ENCODE assay signal across 9 mouse cellular contexts in genomic region chr11:106918901-106919300, GRCm38 (mm10). TPM values are rescaled to one million over a fixed set of nuclear protein-coding genes. Genes with fewer than 3 reads are reported as not detected.
DNase-seq lines count a peak whose midpoint lies in the region; ATAC-seq and TF ChIP-seq lines count a peak whose summit lies in the region.
"Had no signal": no experiment of that assay in that cellular context is flagged by ENCODE, and none has a peak within 500 bp of the region (broad histone marks: within the 10 kb centered on the region; RNA-seq: fewer than 3 reads in every experiment).

No protein-coding gene starts in this region.

- H3K4me1 ChIP-seq in neural tube, embryonic 11.5 days (ENCODE audit: control insufficient read depth, insufficient read depth, low read length) = peaks cover 11% of the 10 kb centered on the region
- peaks cover 16% of the 10 kb centered on the region for H3K4me1 ChIP-seq in limb, embryonic 14.5 days (ENCODE audit: control insufficient read depth, insufficient read depth, low read length)
- peaks cover 12% of the 10 kb centered on the region for H3K4me1 ChIP-seq in stomach, embryonic 16.5 days (ENCODE audit: control insufficient read depth, insufficient read depth, low read length)

- H3K27me3 ChIP-seq in neural tube, embryonic 11.5 days (ENCODE audit: control insufficient read depth, insufficient read depth, low read length) = no peaks in the 10 kb centered on the region
- no peaks in the 10 kb centered on the region for H3K27me3 ChIP-seq in limb, embryonic 14.5 days (ENCODE audit: control insufficient read depth, insufficient read depth, low read length)
- no peaks in the 10 kb centered on the region for H3K27me3 ChIP-seq in stomach, embryonic 16.5 days (ENCODE audit: control insufficient read depth, insufficient read depth, low read length)

- H3K4me2 ChIP-seq in neural tube, embryonic 11.5 days (ENCODE audit: low read depth) = peak overlapping the region; percentile 89
- peak overlapping the region; percentile 55 for H3K4me2 ChIP-seq in limb, embryonic 14.5 days (replicated peaks; ENCODE audit: low read depth, low read length, severe bottlenecking)
- peak overlapping the region; percentile 68 for H3K4me2 ChIP-seq in stomach, embryonic 16.5 days (ENCODE audit: low read depth, low read length)

- no peak for ATAC-seq in CD4-positive, CD25-positive, alpha-beta regulatory T cell, adult 4 months
- ATAC-seq in neural tube, embryonic 11.5 days (ENCODE audit: insufficient read depth, low FRiP score, low TSS enrichment) = no peak
- no peak for ATAC-seq in limb, embryonic 14.5 days (ENCODE audit: low FRiP score, low read depth)
- no peak for ATAC-seq in stomach, embryonic 16.5 days (ENCODE audit: insufficient read depth, low FRiP score)

- H3K9me3 ChIP-seq in neural tube, embryonic 11.5 days (ENCODE audit: control insufficient read depth, low read length) = no peaks in the 10 kb centered on the region
- no peaks in the 10 kb centered on the region for H3K9me3 ChIP-seq in limb, embryonic 14.5 days (ENCODE audit: control insufficient read depth, low read length)
- H3K9me3 ChIP-seq in stomach, embryonic 16.5 days (replicated peaks; ENCODE audit: control insufficient read depth, low read length) = no peaks in the 10 kb centered on the region

- H3K36me3 ChIP-seq in neural tube, embryonic 11.5 days (ENCODE audit: control insufficient read depth, insufficient read depth, low read length) = no peaks in the 10 kb centered on the region
- H3K36me3 ChIP-seq in limb, embryonic 14.5 days (ENCODE audit: control insufficient read depth, insufficient read depth, low read length) = no peaks in the 10 kb centered on the region
- H3K36me3 ChIP-seq in stomach, embryonic 16.5 days (ENCODE audit: control insufficient read depth, insufficient read depth, low read length) = no peaks in the 10 kb centered on the region

- H3K9ac ChIP-seq in neural tube, embryonic 11.5 days (ENCODE audit: low read length) = peak overlapping the region; percentile 95; the same call in 1 of the 2 replicates
- H3K9ac ChIP-seq in limb, embryonic 14.5 days (ENCODE audit: low read depth, low read length, severe bottlenecking) = peak overlapping the region; percentile 96
- peak overlapping the region; percentile 97 for H3K9ac ChIP-seq in stomach, embryonic 16.5 days (ENCODE audit: low read length)

- TF ChIP-seq POLR2A in limb, embryonic 14.5 days (IDR thresholded peaks at IDR 0.05; ENCODE audit: borderline replicate concordance, extremely low read depth, insufficient read depth, insufficient read length) = no peak

- WGBS in neural tube, embryonic 11.5 days = 26% methylated on average over 8 of the region's 8 CpGs
- WGBS in limb, embryonic 14.5 days = 26% methylated on average over 8 of the region's 8 CpGs
- WGBS in stomach, embryonic 16.5 days = 10% methylated on average over 8 of the region's 8 CpGs

- DNase-seq in CD4-positive, CD25-positive, alpha-beta regulatory T cell, adult 2 months (ENCODE audit: low read depth, low spot score) = peak; percentile 10
- DNase-seq in neural tube, embryonic 11.5 days (ENCODE audit: low spot score) = no peak
- DNase-seq in neural tube, embryonic 10.5 days (ENCODE audit: extremely low spot score, low spot score) = no peak
- no peak for DNase-seq in limb, embryonic 14.5 days (ENCODE audit: low spot score)
- DNase-seq in T-cell, adult 2 months (ENCODE audit: low spot score) = no peak
- no peak for DNase-seq in layer of hippocampus, adult 9-11 months
- DNase-seq: cerebellum, postnatal 14 days had no signal

- peak overlapping the region; percentile 95 for H3K4me3 ChIP-seq in neural tube, embryonic 11.5 days (ENCODE audit: low read depth, low read length)
- H3K4me3 ChIP-seq in limb, embryonic 14.5 days (replicated peaks; ENCODE audit: low read length) = peak overlapping the region; percentile 87
- H3K4me3 ChIP-seq in stomach, embryonic 16.5 days (replicated peaks; ENCODE audit: low read length) = peak overlapping the region; percentile 95

- no peak overlapping the region for H3K27ac ChIP-seq in neural tube, embryonic 11.5 days (ENCODE audit: low read depth, low read length)
- no peak overlapping the region for H3K27ac ChIP-seq in limb, embryonic 14.5 days (replicated peaks; ENCODE audit: low read depth, low read length)
- H3K27ac ChIP-seq in stomach, embryonic 16.5 days (ENCODE audit: low read length) = peak overlapping the region; percentile 97; the same call in 1 of the 2 replicates

RNA-seq across cellular contexts. Expression of gene Smurf2, which starts 1.6 kb away (rescaled TPM):
- polyA plus RNA-seq in CD4-positive, CD25-positive, alpha-beta regulatory T cell, adult 4 months (2017; shearing (Covaris generic)) = 10 to 100 TPM; 12.2 to 16.1 TPM
- polyA plus RNA-seq in neural tube, embryonic 11.5 days (2014; fragmentation: Nextera tagmentation; extraction: Ambion mirVana) = 16.8 and 18.9 TPM in 2 replicates
- 22.1 and 24.0 TPM in 2 replicates for polyA plus RNA-seq in limb, embryonic 14.5 days (2012; rRNA removed)
- polyA plus RNA-seq in limb, embryonic 14.5 days (2014; fragmentation: Nextera tagmentation; extraction: Ambion mirVana) = 21.2 and 22.4 TPM in 2 replicates
- polyA plus RNA-seq in stomach, embryonic 16.5 days (2015; fragmentation: Nextera tagmentation; extraction: Ambion mirVana) = 11.4 and 14.2 TPM in 2 replicates
